Mouse (Mus musculus) ovary, adult 18-20 months (tissue): Measurements from ENCODE around the gene OR5BS1P.
"Not testable (repeated sequence)": the region's sequence is repeated elsewhere in the genome, so short reads cannot be mapped to it uniquely, and the experiment has no call there.

Source experiments
- DNase-seq: peaks from one replicate; pipeline ENCODE4 v3.0.0; 2022; ENCODE audit warnings: low spot score, mixed read lengths

The OR5BS1P gene

GRCm38 (mm10) chr15:98506253-98506957 is 36.7 kb downstream of the OR5BS1P start:
- no peak for DNase-seq

DNA sequence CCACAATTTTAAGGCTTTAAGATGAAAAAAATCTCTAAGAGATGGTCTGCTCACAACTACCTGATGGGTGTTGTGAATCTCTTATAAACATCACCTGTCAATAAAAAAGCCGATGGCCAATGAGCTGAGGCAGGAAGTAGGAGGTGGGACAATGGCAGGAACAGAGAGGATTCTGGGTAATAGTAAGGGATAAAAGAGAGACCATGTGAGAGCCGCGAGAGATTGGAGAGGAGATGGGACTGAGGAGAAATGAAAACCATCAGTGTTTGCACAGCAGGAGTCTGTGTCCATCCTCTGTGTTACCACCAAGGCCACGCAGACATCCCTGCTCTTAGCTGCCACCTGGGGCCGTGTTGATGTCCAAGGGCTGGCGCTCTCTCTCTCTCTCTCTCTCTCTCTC is 37.6 kb downstream of the OR5BS1P start:
- no peak for DNase-seq

- DNase-seq, result no peak
Measured at GRCm38 (mm10) chr15:98509387-98509786, 39.7 kb downstream of the OR5BS1P start.

DNA sequence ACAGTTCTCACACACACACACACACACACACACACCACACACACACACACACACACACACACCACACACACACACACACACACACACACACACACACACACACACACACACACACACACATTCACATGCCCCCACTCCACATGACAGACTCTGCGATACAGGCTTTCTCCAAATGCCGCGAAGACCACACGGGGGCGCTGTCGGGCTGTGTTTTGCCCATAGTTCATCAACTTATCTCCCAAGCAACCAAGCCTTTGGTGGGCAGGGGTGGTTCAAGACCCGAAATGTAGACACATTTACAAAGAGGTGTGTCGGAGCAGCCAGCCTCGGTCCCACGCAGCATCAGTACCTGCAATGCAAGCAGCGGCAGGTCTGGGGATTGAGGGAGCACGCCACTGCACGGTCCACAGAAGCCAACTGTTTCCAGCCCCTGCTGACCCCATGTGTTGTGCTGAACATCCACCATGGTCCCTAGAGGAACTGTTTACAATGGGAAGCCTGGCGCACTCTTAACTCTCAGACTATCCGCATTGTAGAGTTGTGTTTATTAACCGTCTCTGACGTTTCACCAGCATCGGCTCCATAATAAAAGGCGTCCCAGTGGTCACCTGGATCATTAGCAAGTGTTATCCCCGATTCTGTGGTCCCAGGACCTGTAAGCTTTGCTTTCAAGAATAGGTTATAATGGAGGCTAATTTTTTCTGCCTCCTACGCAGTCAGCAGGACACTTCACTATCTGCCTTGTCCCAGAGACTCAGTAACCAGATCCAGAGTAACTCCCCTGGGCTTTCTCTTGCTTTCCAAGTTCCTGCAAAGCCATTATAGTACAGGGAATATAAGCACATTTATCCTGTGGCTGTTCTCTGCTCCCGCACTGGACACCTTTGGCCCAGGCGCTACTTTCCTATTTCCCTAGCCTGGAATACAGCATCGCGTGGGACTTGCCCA is 41.0 kb downstream of the OR5BS1P start:
- DNase-seq, result no peak

GRCm38 (mm10) chr15:98511386-98511928 is 41.8 kb downstream of the OR5BS1P start:
- DNase-seq, result no peak

DNA sequence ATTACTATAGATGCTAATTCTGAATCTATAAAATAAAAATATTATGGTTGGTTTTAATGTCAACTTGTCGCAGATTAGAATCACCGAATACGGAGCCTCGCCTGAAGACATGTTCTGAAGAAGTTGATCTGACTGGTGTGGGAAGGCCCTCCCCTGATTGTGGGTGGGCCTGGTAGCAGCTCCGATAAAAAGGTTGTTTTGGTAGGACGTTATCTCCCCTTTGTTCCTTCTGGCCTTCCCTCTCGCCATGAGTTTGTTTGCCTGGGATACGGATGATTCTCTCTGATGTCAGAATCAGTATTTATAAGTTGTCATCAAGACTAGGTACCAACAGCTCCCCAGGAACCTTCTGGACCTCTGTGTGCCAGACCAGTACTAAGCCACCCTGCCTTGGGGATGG is 42.5 kb downstream of the OR5BS1P start:
- no peak for DNase-seq

DNA sequence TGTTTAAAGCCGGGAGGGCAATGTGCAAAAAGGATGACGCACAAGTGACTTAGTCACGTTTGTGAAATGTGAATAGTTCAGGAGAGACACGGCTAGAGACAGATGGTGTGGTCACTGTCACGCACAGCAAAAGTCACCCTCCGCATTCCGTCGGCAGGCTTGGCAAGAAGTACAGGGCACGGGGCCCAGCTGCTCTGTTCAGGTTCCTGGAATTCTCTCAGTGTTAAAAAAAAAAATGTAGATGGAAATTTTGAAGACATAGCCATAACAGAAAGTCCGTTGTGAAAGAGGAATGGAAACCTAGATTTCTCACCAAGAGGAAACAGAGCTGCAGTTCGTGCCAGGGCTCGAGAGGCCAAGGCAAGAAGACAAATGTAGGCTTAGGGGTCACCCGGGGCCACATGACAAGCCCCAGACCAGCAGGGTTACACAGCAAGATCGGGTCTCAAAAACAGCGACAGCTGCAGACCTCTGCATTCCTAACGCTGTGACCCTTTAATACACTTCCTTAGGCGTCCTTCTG is 43.2 kb downstream of the OR5BS1P start:
- DNase-seq, result no peak

DNA sequence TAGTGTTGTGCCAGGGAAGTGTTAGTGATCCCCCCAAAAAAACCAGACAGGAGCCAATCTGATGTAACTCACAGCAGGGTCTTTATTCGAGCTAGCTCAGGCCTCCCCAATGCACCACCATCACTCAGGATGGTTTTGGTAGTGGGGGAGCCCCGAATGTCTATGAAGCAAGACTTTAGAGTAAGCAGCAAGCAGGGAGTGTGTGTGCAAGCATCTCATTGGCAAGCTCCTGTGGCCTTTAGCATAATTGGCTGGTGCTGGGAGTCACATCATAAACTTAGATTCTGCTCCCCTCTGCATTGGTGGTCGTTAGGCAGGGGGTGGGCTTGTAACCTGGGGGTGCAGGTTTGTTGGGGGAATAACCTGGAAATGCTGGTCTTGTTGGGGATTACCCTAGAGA is 44.0 kb downstream of the OR5BS1P start:
- DNase-seq, result not testable (repeated sequence)

- DNase-seq, result no peak
Measured at GRCm38 (mm10) chr15:98514146-98514545, 44.5 kb downstream of the OR5BS1P start.

- not testable (repeated sequence) for DNase-seq
Measured at GRCm38 (mm10) chr15:98514845-98515244, 45.1 kb downstream of the OR5BS1P start.

- no peak for DNase-seq
Measured at GRCm38 (mm10) chr15:98517380-98518355, 48.0 kb downstream of the OR5BS1P start.

GRCm38 (mm10) chr15:98521245-98521644 is 51.5 kb downstream of the OR5BS1P start:
- DNase-seq, result no peak

- no peak for DNase-seq
Measured at GRCm38 (mm10) chr15:98526057-98526456, 56.4 kb downstream of the OR5BS1P start.

DNA sequence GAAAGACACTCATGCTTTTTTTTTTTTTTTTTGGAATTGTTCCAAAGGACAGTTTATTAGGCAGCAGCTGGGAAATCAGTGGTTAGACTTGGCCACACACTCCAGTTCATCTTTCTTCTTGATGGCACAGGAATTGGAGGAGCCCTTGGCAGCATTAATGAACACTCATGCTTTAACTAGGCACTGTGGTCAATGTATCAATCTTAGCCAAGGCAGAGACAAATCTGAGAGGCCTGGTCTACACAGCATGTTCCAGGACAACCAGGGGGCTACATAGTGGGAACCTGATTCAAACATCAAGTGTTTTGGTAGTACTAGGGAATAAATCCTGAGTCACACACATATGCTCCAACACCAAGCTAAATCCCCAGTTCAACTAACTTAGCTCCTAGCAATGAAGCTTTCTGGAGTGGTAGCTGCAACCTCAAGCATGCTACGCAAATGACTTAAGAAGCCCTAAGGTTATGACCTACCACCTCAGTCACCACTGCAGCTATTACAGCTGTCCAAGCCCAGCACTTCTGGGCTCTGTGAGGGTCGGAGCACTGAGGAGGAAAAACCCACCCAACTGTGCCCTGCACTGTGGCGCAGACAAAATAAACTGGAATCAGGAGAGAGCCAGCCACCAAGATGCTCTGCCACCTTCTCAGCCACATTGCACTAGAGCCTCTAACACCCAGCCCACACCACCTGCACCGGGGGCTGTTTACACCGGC is 57.5 kb downstream of the OR5BS1P start:
- DNase-seq, result no peak

- DNase-seq, result no peak
Measured at GRCm38 (mm10) chr15:98528066-98528563, 58.4 kb downstream of the OR5BS1P start.
